Comparison of ENCODE assay signal across 16 mouse cellular contexts in genomic region chr12:54061168-54061567, GRCm38 (mm10).
A peak's percentile ranks its signal among the peaks of the same experiment; 100 is the strongest.
DNase-seq lines count a peak whose midpoint lies in the region; ATAC-seq lines count a peak whose summit lies in the region.
"Had no signal": no experiment of that assay in that cellular context is flagged by ENCODE, and none has a peak within 500 bp of the region (broad histone marks: within the 10 kb centered on the region; RNA-seq: fewer than 3 reads in every experiment).

No protein-coding gene starts in this region.

- peaks cover 12% of the 10 kb centered on the region for H3K4me1 ChIP-seq in hindbrain, embryonic 15.5 days (replicated peaks)
- peaks cover 8% of the 10 kb centered on the region for H3K4me1 ChIP-seq in hindbrain, embryonic 16.5 days (ENCODE audit: control insufficient read depth, insufficient read depth, low read depth, low read length)
- peaks cover 19% of the 10 kb centered on the region; the same call in 1 of the 2 replicates for H3K4me1 ChIP-seq in midbrain, embryonic 12.5 days
- H3K4me1 ChIP-seq in midbrain, embryonic 10.5 days = peaks cover 30% of the 10 kb centered on the region
- H3K4me1 ChIP-seq in midbrain, embryonic 16.5 days (ENCODE audit: control insufficient read depth, insufficient read depth, low read length) = peaks cover 3% of the 10 kb centered on the region

- H3K9me3 ChIP-seq in hindbrain, embryonic 15.5 days = no peaks in the 10 kb centered on the region
- H3K9me3 ChIP-seq in hindbrain, embryonic 16.5 days (ENCODE audit: control insufficient read depth, low read length) = no peaks in the 10 kb centered on the region
- H3K9me3 ChIP-seq in midbrain, embryonic 12.5 days = no peaks in the 10 kb centered on the region
- no peaks in the 10 kb centered on the region for H3K9me3 ChIP-seq in midbrain, embryonic 10.5 days (replicated peaks)
- H3K9me3 ChIP-seq in midbrain, embryonic 16.5 days (replicated peaks; ENCODE audit: control insufficient read depth, low read length, poor library complexity, severe bottlenecking) = no peaks in the 10 kb centered on the region
- H3K9me3 ChIP-seq: forebrain, embryonic 12.5 days; hindbrain, embryonic 10.5 days; liver, embryonic 12.5 days; neural tube, embryonic 13.5 days had no signal

- peak; percentile 31 for DNase-seq in adrenal gland, adult 8-10 months
- no peak for DNase-seq in adrenal gland, postnatal 4 days (ENCODE audit: low spot score in 2 of 2)
- no peak for DNase-seq in midbrain, embryonic 10.5 days (ENCODE audit: low spot score)
- DNase-seq in lung, postnatal 25 days (ENCODE audit: low spot score) = no peak

- H3K27me3 ChIP-seq in hindbrain, embryonic 15.5 days = no peaks in the 10 kb centered on the region
- H3K27me3 ChIP-seq in hindbrain, embryonic 16.5 days (replicated peaks; ENCODE audit: control insufficient read depth, insufficient read depth, low read length) = no peaks in the 10 kb centered on the region
- no peaks in the 10 kb centered on the region for H3K27me3 ChIP-seq in midbrain, embryonic 12.5 days
- H3K27me3 ChIP-seq in midbrain, embryonic 10.5 days (ENCODE audit: low read depth, poor library complexity, severe bottlenecking) = peaks cover 12% of the 10 kb centered on the region
- no peaks in the 10 kb centered on the region for H3K27me3 ChIP-seq in midbrain, embryonic 16.5 days (ENCODE audit: control insufficient read depth, insufficient read depth, low read depth, low read length)
- H3K27me3 ChIP-seq: forebrain, embryonic 12.5 days; Patski had no signal

- H3K4me2 ChIP-seq in hindbrain, embryonic 15.5 days = no peak overlapping the region
- no peak overlapping the region for H3K4me2 ChIP-seq in hindbrain, embryonic 16.5 days (ENCODE audit: low read length)
- no peak overlapping the region for H3K4me2 ChIP-seq in midbrain, embryonic 12.5 days (replicated peaks)
- H3K4me2 ChIP-seq in midbrain, embryonic 16.5 days (ENCODE audit: low read length) = no peak overlapping the region
- H3K4me2 ChIP-seq: forebrain, embryonic 12.5 days; liver, embryonic 12.5 days; neural tube, embryonic 13.5 days had no signal

- peak; percentile 46; the same call in 1 of the 2 replicates for ATAC-seq in hindbrain, embryonic 15.5 days (ENCODE audit: low FRiP score, low read depth)
- no peak for ATAC-seq in hindbrain, embryonic 16.5 days
- ATAC-seq in midbrain, embryonic 12.5 days (ENCODE audit: low FRiP score, low read depth) = no peak
- 0 out of 2 replicates have a peak, but pooled peaks have one; percentile 36 for ATAC-seq in midbrain, embryonic 16.5 days
- ATAC-seq: liver, embryonic 12.5 days; liver, postnatal 0 days; Patski had no signal

- no peak overlapping the region for H3K27ac ChIP-seq in hindbrain, embryonic 15.5 days (replicated peaks)
- no peak overlapping the region for H3K27ac ChIP-seq in hindbrain, embryonic 16.5 days (ENCODE audit: low read depth, low read length)
- H3K27ac ChIP-seq in midbrain, embryonic 12.5 days (replicated peaks) = peak overlapping the region; percentile 30; the same call in 1 of the 2 replicates
- no peak overlapping the region for H3K27ac ChIP-seq in midbrain, embryonic 10.5 days (replicated peaks)
- no peak overlapping the region for H3K27ac ChIP-seq in midbrain, embryonic 16.5 days (ENCODE audit: low read length)
- H3K27ac ChIP-seq: forebrain, embryonic 12.5 days; hindbrain, embryonic 10.5 days; liver, embryonic 12.5 days; macrophage; neural tube, embryonic 13.5 days had no signal

- 63% methylated on average over 6 of the region's 6 CpGs for WGBS in hindbrain, embryonic 15.5 days
- 66% methylated on average over 6 of the region's 6 CpGs for whole genome bisulfite sequencing in hindbrain, embryonic 16.5 days
- 66% methylated on average over 6 of the region's 6 CpGs for WGBS in midbrain, embryonic 12.5 days
- WGBS in midbrain, embryonic 10.5 days = 73% methylated on average over 6 of the region's 6 CpGs
- 65% methylated on average over 6 of the region's 6 CpGs for WGBS in midbrain, embryonic 16.5 days

- H3K9ac ChIP-seq in hindbrain, embryonic 15.5 days = no peak overlapping the region
- H3K9ac ChIP-seq in hindbrain, embryonic 16.5 days (ENCODE audit: low read depth, low read length) = no peak overlapping the region
- H3K9ac ChIP-seq in midbrain, embryonic 12.5 days (replicated peaks) = no peak overlapping the region
- H3K9ac ChIP-seq in midbrain, embryonic 16.5 days (ENCODE audit: low read depth, low read length) = no peak overlapping the region
- H3K9ac ChIP-seq: forebrain, embryonic 12.5 days; liver, embryonic 12.5 days; liver, postnatal 0 days; neural tube, embryonic 13.5 days had no signal

- H3K36me3 ChIP-seq in hindbrain, embryonic 15.5 days = no peaks in the 10 kb centered on the region
- no peaks in the 10 kb centered on the region for H3K36me3 ChIP-seq in hindbrain, embryonic 16.5 days (ENCODE audit: control insufficient read depth, insufficient read depth, low read length)
- no peaks in the 10 kb centered on the region for H3K36me3 ChIP-seq in midbrain, embryonic 12.5 days
- no peaks in the 10 kb centered on the region for H3K36me3 ChIP-seq in midbrain, embryonic 10.5 days
- H3K36me3 ChIP-seq in midbrain, embryonic 16.5 days (ENCODE audit: control insufficient read depth, insufficient read depth, low read length) = no peaks in the 10 kb centered on the region
- H3K36me3 ChIP-seq: forebrain, embryonic 12.5 days; hindbrain, embryonic 10.5 days; liver, embryonic 12.5 days; neural tube, embryonic 13.5 days had no signal

- no peak overlapping the region for H3K4me3 ChIP-seq in hindbrain, embryonic 15.5 days
- no peak overlapping the region for H3K4me3 ChIP-seq in hindbrain, embryonic 16.5 days (ENCODE audit: low read length)
- no peak overlapping the region for H3K4me3 ChIP-seq in midbrain, embryonic 12.5 days
- no peak overlapping the region for H3K4me3 ChIP-seq in midbrain, embryonic 10.5 days
- H3K4me3 ChIP-seq in midbrain, embryonic 16.5 days (ENCODE audit: low read depth, low read length) = no peak overlapping the region
- H3K4me3 ChIP-seq: erythroblast, embryonic 14.5 days; forebrain, embryonic 12.5 days; hindbrain, embryonic 10.5 days; liver, embryonic 12.5 days; neural tube, embryonic 13.5 days had no signal

Comparison
In these comparisons a context has a peak if more than half of its experiments do, and no peak if none do; other contexts are left out.
1. ATAC-seq: peak in hindbrain, embryonic 15.5 days (single experiment) and midbrain, embryonic 16.5 days (single experiment); none in hindbrain, embryonic 16.5 days (single experiment) and midbrain, embryonic 12.5 days (single experiment).